Mouse (Mus musculus) gastrocnemius, adult 8-10 months (tissue): Measurements from ENCODE around the gene Gm45062. TPM values are rescaled to one million over a fixed set of nuclear protein-coding genes. Genes with fewer than 3 reads are reported as not detected.

Experiments used
- DNase-seq, 2 experiments: peaks; one replicate each; pipeline ENCODE4 v3.0.0; 2022; ENCODE audit warnings: low spot score in 2 of 2
- total RNA-seq, 4 experiments: library from RNA; stranded (reverse); gene quantifications; 2 replicates each; pipeline ENCODE4 v1.2.4; 2022

The Gm45062 gene
- total RNA-seq, 4 experiments from 2014 or later: 0.44 to 0.61 TPM; not detected in 2

DNA sequence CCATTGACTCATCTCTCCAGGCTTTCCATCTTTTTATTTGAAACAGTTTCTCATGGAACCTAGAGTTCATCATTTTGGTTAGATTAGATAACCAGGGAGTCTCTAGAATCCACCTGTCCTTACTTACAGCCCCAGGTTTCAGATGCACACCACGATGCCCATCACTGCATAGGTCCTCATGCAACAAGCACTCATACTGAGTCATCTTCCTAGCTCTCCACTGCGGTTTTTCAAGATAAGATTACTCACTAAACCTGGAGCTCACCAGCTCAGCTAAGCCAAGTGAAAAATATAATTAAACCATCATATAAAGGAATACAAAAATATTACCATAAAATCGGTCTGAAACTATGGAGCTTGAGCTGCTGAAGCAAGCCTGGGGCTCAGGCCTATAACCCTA is 324.6 kb downstream of the Gm45062 start:
- no peak for DNase-seq

- no peak for DNase-seq
Observed at GRCm38 (mm10) chr6:8591665-8592064, 332.4 kb downstream of the Gm45062 start.

DNA sequence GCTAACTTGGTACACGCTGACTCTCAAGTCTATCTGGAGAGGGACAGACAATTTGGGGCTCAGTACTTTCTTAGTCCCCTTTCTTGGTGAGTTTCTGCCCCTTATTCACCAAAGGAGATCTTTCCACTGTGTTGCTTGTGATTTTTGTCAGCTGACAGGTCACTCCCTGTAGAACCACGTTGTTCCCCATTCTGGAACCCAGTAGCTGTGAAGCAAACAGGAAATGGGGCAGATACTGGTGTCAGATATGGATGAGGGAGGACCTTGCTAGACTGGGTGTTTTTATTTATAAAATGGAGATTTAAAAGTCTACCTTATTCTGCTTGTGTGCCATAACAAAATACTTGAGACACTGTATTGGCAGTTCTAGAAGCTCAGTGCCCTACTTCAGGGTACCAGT is 358.1 kb downstream of the Gm45062 start:
- DNase-seq: no peak

DNA sequence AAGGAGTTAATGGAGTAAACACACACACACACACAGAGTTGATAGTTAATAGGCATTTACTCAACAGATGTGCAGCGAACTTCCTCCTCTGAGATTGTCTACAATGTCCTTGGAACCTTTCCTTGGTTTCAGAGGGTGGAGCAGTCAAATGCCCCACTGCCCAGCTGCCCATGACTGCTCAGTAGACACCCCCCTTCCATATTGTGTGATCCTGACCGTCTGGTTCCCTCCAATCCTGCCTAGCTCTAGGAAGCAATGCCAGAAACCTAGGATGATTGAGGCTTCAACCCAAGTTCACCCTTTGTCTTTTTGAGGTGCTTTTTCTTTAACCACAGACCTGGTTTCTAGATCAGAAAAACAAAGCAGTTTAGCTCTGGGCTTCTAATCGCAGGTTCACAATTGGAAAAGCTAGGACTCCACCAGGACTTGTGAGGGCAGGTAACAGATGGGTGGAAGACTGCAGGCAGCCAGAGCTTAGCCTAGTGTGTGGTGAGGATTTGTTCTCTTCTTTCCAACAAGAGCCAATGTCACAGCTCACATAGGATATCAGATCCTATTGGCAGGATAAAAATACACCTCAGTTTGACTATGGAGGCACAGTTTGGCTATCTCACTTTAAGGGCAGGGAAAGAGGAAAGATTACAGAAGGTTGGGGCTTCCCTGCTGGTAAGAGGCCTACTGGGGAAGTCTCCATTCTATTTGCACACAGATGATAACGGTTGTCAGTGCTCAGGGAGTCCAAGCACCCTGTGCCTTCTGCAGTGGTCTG is 360.5 kb downstream of the Gm45062 start:
- DNase-seq: no peak

DNA sequence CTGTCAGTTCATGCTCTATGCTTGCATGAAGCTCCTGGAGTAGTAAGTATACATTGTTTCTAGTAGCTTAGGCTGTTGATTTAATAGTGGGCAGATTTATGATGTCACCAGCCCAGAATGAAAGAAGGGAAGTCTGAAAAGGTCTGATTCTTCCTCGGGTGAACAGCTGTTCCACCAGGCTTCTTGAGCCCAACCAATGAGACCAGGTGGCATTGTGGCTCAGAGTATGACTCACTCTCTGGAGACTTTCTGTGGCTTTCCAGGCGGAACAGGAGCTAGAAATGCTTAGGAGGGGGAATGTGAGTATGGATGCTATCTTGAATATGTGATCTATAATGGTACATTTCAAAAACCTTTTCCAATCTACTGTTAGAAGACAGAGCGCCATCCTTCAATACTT is 363.8 kb downstream of the Gm45062 start:
- no peak for DNase-seq

- DNase-seq: no peak
Observed at GRCm38 (mm10) chr6:8628226-8628625, 369.0 kb downstream of the Gm45062 start.

DNA sequence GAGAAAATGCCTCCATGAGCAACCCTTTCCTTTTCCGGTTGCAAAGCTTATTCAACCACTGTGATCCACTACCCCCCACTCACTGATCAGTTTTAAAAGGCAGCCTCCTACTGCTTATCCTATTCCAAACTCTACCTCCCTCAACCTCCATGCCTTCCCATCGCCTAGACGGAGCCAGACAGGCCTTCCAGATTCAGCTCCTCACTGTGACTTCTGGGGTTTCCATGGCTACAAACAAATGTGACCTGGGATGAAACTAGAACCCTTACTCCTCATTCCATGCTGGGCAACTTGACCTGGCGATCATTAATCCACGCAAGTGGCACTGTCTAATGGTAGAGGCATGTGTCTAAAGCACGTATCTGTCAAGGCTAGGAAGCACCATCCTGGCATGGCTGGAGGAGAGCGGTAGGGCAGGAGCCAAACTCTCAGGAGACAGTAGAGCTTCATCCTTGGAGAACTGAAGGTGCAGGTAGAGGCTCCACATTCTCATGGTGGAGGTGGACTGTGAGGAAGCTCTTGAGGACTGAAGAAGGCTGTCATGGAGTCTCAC is 369.5 kb downstream of the Gm45062 start:
- DNase-seq: no peak

GRCm38 (mm10) chr6:8630531-8630930 is 371.3 kb downstream of the Gm45062 start:
- DNase-seq: no peak

- DNase-seq: no peak
Observed at GRCm38 (mm10) chr6:8631362-8631761, 372.1 kb downstream of the Gm45062 start.

DNA sequence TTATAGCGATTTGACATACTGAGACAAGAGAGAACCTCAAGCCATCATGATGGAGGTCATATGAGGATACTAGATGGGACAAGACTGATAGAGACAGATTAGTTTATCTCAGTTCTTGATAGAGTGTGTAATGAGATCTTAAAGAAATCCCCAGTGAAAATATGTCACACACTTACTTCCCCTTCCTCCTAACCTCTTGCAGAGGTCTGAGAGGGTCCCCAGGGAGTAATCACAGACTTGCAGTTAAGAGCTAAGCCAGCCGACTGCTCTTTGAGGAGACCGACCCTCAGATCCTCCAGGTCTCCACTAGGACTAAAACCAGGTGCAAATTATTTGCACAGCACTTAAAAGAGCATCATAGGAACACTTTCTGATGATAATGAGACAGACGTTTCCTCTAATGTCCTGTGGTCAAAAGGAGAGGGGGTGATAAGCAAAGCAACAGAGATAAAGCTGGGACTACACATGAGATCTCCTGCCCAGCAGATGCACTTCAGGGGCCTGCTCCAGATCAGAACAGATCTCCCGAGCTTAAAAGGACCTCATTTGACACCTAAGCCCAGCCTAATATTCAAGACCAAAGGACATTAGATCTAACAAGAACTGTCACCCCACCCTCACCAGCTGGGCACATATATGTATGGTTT is 372.9 kb downstream of the Gm45062 start:
- DNase-seq: no peak

GRCm38 (mm10) chr6:8632701-8633100 is 373.5 kb downstream of the Gm45062 start:
- no peak for DNase-seq

DNA sequence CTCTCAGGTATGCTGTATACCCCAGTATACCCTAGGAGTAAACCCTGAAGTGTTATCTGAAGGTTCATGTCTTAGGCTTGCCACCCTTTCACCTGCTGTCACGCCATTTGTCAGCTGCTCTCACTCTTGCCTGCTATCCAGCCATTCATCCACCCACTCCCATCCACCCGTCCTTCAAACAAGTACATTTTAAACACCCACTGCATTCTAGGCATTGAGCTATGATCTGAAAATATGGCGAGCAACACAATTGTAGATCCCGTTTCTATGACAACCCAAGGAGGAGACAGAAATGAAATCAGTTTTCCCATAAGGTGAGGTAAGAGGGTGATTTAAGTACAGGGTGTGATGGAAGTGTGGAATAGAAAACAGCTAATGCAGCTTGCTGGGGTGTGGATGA is 378.9 kb downstream of the Gm45062 start:
- DNase-seq: no peak

DNA sequence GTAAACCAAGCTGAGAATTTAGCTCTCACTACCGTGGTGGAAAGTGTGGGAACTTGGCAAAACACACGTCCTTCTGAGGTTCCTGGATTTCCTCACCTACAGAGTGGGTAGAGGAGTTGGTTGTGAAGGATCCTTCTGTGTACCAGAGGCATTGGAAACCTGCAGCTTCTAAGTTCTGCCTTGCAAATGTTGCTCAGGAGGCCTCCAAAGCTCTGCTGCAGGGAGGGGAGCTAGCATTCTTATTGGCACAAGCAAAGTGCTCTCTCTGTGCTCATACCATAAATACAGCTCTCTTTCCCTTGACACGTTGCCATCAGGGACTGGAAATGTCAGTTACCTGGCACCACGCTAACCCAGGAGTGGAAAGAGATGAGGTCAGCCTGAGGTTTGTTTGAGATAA is 379.6 kb downstream of the Gm45062 start:
- no peak for DNase-seq

DNA sequence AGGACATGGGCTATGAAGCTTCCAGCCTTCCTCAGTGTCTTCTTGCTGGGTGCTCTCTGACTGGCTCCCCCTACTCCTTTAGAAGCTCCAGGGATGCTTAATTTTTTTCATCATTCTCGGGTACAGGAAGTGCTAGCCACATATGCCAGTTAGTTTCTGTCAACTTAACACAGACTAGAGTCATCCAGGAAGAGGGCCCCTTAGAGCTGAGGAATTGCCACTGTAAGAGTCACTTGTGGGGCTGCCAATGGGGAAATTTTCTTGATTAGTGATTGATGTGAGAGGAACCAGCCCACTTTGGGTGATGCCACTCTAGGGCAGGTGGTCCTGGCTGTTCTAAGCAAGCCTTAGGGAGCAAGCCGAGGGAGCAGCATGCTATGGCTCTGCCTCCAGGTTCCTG is 380.3 kb downstream of the Gm45062 start:
- no peak for DNase-seq

GRCm38 (mm10) chr6:8640863-8641262 is 381.6 kb downstream of the Gm45062 start:
- no peak for DNase-seq

- DNase-seq: no peak
Observed at GRCm38 (mm10) chr6:8644703-8645102, 385.5 kb downstream of the Gm45062 start.

GRCm38 (mm10) chr6:8645708-8646107 is 386.5 kb downstream of the Gm45062 start:
- DNase-seq: no peak

Other genes with a start within 250 kb of the Gm45062 start
- under 1 TPM in 3 of 4 experiments, not detected in 1; 0.07 to 0.36 (median 0.11) TPM for gene Col28a1, start 66.8 kb upstream of the Gm45062 start, total RNA-seq
- gene Mios, start 50.2 kb upstream of the Gm45062 start, total RNA-seq: 10 to 100 TPM; 17.6 to 19.0 (median 18.3) TPM
- gene Rpa3, start 277 bp upstream of the Gm45062 start, total RNA-seq: 10 to 100 TPM in 3 of 4 experiments, 1 to 10 TPM in 1; 8.7 to 12.4 (median 10.6) TPM
- gene Umad1, start 162 bp upstream of the Gm45062 start, total RNA-seq: 10 to 100 TPM; 11.0 to 19.0 (median 14.3) TPM